Mouse (Mus musculus): ENCODE measurements at regions not wholly inside any gene's neighbourhood (a gene's known extent, or its start where the extent isn't known, plus 50 kb on each side); places are given as distances from the start of the nearest gene placed in this dataset.

DNA sequence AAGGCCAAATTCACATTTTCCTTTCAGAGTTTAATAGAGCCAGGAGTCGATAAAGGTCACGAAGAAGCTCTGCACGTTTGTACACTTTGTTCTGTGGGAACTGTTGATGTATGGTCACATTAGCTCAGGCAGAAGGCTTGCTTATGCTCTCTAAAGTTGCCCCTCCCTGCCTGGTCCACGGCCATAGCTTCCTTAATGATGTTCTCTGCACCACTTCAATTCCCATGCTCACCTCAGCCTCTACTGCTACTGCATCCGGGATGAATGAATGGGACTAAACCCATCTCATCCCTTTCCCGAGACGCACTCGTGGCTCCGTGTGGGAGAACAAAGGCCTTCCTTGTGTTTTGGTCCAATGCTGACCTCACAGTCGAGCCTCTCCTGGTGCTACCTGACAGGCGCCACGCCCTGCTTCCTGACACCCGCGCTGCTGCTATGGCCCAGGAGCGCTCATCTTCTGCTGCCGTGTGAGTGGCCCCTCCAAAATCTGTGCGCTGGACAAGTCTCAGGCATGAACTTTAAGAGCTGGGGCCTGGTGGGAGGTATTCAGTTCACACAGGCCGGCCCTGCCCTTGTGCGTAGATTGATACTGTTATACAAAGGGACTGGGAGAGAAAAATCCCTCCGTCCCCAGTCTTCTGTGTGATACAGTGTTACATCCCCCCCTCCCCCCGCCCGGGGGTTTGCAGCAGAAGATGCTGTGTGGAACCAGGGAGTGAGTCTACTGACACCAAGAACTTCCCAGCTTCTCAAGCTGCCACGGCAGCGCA is 386.3 kb upstream of the Trpc7 start:
- no peak for DNase-seq

DNA sequence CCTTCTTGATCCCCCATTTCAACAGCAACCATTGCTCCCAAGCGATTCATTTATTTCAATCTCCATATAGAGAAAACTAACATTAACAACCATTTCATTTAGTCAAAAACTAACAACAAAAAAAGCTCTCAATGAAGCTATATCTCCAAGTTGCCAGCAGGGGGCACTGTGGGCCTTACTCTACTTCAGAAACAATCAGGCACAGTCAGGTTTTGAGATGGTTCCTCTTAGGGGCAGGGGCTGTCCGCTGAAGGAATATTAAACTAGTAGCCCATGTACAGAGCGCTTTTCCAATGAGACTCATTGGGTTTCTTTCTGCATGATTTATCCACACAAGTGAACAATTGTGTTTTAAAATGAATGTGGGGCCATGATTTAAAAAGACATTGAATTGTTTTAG is 385.7 kb upstream of the Trpc7 start:
- no peak for DNase-seq

DNA sequence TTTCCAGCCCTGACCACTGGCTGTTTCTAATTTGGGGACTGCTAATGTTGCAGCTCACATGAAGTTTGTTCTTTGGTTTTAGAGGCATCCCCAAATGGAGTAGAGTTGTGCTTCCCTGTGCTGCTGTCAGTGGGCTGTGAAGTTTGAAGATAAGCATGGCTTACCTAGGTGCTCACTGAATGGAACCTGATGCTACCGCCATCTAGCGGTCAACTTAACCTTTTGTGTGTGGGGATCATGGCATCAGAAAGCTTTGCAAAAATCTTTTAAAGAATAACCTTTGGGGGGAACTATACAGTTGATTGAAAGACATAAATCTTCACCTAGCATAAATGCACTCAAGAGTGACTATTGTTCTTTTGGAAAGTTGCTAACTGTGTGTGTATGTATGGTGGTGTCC is 382.8 kb upstream of the Trpc7 start:
- DNase-seq = no peak

DNA sequence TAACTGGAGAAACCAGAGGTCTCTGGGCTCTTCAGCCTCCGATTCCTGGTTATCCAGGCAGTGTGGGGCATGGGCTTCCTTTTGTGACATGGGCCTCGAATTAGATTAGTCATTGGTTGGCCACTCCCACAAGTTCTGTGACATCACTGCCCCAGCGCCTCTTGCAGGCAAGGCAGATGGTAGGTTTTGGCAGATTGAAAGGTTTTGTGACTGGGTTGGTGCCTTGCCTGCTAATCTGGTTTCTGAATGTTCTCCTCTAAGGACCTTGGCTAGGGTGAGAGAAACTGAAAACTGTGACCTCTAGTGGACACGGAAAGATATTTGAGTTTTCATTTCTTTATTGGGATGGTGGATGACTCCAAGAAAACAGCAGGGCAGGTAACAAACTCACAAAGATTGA is 381.3 kb upstream of the Trpc7 start:
- no peak for DNase-seq

DNA sequence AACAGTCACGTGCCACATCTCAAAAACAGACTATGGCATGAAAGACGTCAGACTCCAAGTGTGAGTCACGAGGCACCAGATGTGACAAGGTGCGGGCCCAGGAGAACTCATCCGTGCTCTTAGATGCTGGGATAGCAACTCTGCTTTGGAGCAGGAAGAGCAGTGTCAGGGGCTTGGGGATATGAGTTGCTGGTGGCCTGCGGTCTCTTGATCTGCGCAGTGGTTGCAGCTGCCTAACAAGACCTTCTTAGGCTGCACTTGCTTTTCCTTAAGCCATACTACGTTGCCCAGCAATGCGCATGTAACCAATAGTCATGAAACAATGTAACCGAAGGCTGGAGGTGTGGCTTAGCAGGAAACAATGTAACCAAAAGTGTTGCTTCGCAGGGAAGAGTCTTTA is 380.1 kb upstream of the Trpc7 start:
- DNase-seq = no peak

DNA sequence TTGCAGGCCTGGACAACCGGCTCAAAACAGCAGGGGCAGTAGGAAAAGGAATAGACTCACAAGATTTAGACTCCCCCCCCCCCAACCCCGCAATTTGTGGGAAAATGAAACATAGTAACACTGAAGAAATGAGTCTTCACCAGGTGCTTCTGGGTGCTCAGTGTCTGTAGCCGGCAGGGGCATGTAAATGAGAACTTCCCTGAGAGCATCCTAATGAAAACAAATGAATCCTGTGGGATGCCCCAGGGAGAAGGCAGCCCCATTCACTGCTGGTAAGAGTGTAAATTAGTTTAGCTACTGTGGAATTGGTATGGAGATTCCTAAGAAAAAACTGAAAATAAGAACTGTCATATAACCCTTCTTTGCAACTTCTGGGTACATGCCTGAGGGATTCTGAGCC is 377.8 kb upstream of the Trpc7 start:
- no peak for DNase-seq

DNA sequence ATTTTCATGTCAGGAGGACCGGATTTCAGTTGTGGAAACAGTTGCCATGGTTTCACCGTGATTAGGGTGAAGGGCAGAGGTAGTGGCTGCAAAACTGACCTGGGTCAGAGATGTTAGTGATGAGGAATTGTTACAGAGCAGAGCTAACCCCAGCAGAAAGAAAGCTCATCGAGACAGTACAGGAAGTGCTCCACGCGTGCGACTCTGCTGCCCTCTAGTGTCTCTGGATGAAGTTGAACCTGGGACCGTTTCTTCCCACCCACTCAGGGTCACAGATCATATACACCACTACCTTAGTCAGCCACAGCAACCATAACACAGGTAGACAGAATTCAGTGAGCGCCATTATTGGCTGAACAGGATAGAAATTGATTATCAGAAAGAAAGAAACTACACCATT is 373.8 kb upstream of the Trpc7 start:
- DNase-seq = no peak

DNA sequence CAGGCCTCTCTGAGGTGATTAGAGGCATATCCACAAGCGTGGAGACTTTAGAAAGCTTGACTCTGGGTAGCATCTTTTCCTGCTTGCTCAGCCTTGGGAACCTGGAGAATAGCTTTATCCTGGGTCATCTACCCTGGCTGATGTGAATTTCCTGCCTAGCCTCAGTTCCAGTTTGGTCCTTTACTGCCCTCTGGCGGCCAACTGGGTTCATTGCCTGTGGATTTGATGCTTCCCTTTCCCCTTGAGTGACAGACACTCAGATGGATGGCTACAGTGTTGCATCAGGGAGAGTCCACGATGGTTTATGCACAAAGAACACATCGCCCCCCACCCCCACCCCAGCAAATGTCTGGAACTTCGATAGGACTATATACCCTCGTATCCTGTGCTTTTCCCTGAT is 364.1 kb upstream of the Trpc7 start:
- DNase-seq = peak; percentile 64

DNA sequence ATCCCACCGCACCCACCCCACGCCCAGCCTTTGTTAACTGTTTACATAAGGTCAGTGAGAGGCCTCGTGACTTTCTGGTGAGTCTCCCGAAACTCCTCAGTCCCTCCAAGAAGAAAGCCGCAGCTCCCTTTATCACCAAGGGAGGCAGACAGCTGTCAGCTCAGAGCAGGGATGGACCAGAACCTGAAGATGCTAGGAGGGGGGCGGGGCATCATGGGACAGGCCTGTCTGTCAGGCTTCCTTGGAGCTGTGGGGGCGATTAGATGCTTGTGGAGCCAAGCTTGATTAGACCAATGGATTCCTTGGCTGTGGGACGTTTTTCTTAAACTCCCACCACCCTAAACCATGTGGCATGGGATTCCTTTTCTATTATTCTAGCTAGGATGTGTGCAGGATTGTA is 363.7 kb upstream of the Trpc7 start:
- DNase-seq = no peak

DNA sequence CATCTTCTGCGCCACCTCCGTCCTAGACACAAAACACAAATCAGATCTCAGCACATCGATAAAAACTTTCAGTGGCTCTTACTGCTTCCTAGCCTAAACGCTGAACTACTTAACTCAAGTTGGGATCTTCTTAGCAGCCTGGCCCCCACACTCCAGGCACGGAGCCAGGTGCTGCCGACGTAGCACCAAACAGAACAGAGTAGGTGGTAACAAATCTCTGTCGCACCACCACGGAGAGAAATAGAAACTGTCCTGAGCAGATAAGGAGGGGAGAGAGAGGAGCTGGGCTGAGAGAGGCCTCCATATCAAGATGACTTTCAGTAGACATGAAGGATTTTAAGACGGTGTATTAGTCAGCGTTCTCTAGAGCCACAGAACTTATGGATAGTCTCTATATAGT is 360.1 kb upstream of the Trpc7 start:
- peak; percentile 69 for DNase-seq

DNA sequence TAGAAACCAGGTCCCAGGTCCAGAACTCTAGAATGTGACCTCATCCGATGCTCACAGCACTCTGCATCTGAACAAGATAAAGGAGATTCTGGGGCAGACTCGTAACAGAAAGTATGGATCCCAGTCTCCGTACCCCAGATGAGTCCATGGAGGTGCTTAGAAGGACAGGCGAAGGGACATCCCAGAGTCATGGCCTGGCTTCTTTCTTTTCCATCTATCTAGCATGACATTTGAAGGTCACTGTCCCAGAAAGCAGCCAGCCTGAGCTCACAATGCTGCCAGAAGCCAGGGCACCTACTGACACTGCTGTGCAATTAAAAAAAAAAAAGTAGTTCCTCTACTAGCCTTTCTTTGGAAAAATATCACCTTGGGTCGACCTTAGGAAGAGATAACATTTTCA is 354.1 kb upstream of the Trpc7 start:
- no peak for DNase-seq

DNA sequence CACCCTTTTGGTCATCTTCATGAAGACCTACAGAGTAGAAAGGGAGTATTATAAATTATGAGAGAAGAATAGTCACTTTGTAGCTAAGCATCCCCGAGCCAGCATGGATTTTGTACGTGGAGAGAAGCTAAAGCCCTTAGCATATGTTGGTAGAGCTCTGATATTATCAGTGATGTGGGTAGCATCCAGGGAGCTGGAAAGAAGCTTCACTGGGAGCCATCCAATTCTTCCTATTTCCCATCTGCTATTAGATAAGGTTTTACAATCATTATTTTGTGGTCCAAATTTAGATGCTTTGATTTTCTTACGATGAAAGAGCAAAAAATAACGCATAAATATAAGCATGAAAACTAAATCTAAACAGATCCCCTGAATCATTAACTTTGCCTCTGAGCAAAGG is 353.6 kb upstream of the Trpc7 start:
- DNase-seq = no peak

DNA sequence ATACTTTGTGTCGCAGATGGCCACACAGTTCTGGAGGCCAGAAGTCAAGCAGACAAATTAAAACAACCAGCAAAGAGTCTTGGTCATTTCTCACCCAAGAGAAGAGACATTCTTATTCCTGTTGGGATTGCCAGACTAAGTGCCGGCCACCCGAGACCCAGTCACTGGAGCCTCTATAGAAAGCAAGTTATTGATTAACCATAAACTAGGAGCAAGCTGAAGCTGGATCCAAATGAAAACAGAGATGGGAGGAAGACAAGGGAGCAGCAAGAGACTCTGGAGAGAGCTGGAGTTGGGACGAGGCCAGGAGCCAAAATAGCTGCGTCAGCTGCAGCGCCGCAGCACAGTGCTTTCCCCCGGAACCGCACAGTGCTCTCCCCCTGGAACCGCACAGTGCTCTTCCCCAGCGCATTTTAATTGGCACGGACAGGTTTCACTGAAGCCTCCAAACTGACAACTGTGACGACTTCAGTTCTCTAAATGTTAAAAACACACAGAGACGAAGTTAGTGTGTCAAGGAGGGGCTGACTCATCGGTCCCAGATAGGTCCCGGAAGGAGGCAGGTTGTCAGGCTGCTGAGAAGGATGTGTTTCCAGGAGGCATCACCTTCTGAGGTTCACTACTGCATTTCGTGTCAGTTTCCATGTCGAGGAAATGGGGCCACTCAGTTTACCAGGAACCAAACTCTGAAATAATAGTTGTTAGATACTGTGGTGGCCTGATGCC is 350.6 kb upstream of the Trpc7 start:
- no peak for DNase-seq

DNA sequence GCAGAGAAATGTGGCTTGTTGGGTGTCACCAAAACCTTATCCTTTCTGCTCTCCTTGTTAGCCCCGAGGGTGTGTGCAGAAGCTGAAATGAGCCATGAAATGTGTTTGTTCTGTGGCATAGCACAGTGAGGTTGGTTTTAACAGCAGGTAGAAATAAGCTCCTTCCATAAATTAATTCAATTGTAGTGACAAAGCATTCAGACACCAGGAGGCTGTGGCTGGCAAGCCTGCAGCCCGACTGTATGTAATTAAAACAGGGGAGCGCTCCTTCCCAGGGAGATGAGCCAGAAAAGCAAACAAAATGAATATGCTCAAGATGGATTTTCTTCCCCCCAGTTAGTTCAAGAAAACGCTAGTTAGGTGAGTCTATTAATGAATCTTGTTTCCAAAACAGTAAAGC is 341.1 kb upstream of the Trpc7 start:
- peak; percentile 17 for DNase-seq

DNA sequence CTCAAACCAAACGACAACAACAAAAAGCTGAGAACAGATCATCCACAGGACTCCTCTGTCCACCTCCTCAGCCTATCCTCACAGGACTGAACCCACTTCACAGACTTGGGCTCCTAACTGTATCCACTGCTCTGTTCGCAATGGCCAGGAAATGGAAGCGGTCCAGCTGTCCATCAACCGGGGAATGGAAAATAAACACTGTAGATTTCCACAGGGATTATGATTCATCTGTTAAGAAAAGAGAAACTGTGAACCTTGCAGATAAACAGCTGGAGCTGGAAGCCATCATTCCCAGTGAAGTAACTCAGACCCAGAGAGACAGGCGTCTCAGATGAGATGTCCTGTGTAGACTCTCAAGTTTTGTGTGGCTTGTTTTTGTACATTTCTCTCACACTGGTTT is 340.4 kb upstream of the Trpc7 start:
- DNase-seq = no peak

DNA sequence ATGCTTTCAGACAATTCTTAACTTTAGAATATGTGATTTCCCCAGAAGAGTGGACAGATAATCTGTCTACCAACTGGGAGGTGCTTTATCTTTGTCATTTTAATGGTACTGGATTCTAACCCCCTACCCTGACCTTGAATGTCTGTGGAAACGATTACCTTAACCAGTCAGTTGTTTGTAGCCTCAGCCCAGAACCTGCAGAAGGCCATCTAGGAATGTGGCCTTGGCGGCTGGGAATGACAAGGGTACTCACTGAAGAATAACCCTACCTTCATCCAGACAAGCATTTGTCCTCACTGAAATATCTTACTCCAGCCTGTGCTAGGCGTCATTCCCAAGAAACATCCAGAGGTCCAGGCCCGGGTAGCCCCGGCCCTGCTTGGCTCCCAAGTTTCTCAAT is 337.1 kb upstream of the Trpc7 start:
- no peak for DNase-seq

DNA sequence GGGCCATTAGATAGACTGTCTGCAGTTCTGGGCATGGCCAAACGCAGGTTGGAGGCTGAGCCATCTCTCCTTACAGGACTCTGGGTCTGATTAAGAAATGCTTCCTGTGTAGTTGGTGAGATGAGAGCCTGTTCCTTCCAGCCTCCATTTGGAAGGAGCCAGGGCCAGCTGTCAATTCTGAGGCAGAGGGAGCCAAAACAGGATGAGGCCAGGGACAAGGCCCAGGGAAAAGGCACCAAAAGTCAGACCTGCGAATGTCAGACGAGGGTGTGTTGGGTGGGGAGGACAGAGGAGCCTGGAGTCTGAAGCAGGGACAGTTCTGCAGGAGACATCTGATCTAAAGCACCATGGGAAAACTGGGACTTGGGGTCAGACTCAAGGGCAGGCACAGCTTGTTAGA is 335.9 kb upstream of the Trpc7 start:
- DNase-seq = no peak

DNA sequence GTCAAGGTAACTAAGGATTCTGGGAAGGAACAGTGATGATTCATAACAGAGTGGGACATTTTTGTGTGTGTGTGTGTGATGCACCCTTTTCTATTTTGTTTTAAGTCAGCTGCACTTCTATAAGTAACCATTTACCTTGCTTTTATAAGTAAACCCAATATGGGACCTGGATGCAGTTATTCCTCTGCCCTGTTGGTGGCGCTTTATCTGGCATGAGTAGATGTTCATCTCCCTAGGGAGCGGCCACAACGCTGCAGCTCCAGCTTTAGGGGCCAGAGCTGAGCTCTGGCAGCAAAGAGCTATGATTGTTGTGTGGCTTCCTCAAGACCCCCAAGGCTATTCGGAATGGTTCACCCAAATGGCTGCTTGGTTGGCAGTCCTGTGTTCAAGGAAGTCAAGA is 334.5 kb upstream of the Trpc7 start:
- DNase-seq = no peak

DNA sequence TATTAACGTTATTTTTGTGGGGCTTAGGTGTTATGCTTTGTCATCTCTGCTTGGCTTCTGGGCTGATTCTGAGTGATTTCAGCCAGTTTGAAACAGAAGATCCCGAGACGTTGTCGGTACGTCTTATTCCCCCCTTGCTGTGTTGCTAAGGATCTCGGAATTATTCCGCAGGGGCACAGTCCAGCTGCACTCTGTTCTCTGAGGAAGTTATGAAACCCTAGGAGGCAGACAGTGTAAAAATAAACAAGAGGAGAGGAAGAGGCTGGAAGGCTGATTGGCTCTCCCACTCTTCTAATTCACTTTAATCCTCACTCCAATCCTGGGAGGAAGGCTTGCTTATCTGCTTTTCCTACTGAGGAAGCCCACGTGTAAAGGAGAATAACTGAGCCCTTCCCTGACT is 325.3 kb upstream of the Trpc7 start:
- no peak for DNase-seq

DNA sequence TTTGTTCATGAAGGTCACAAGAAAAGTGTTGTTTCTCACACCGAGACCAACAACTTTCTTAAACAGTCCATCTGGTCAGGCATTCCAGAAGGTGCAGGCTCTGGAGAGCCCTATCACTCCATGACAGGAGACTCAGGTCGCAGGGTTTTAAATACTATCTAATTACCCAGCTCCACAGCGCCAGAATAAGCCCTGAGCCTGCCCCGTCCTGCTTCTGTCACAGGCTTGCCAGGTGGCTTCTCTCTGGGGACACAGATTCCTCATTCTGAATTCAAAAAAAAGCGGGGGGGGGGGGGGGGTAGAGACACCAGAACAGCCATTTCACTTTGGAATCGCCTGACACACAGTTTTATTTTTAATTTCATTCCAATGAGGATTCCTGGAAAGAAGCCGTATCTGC is 320.4 kb upstream of the Trpc7 start:
- DNase-seq = no peak

DNA sequence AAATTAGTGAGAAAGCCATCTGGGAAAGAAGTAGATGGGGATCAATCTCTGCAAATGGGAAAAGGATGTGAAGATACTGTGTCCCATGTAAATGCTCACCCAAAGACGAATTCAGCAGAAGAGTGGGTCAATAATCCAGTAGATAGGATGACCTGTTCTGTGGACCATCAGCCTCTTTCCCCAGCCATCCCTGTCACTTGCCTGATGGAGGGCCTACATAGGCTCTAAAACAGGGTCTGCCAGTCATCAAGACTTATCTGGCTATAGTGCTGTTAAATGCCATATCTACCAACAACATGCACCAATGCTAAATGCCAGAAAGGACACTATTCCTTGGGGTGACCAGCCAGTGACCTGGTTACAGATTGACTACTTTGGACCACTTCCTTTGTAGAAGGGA is 316.5 kb upstream of the Trpc7 start:
- no peak for DNase-seq

DNA sequence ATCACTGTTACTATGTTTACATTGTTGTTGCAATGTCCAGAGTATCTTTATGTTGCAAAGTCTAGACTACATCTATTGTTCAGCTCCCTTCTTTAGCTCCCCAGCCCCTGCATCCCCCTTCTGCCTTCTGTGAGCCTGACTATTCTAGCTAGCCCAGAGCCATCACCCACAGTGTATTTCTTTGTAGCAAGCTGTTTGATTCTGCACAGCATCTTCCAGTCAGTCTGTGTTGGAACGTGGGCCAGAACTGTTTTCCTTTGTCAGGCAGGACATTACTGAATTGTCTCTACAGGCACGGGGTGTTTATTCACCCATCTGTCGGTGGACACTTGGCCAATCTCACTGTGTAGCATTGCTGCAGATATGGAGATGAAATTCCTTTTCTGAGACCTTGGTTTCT is 295.4 kb upstream of the Trpc7 start:
- no peak for DNase-seq

DNA sequence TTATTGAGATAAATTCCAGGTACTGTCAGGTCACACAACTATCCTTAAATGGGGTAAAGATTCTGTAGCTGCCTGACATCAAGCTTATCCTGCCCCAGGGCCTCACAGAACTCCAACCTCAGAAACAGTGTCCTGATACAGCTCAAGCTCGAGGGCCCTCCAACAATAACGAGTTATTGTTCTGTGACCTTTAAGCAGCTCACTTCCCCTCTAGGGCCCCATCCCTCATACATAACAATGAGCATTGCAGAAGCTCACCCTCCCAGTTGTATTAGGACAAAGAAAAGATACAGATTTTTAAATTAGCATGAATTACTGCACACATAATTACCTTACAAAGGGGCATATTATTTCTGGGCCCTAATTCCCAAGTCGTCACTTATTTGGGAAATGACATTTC is 293.5 kb upstream of the Trpc7 start:
- no peak for DNase-seq

DNA sequence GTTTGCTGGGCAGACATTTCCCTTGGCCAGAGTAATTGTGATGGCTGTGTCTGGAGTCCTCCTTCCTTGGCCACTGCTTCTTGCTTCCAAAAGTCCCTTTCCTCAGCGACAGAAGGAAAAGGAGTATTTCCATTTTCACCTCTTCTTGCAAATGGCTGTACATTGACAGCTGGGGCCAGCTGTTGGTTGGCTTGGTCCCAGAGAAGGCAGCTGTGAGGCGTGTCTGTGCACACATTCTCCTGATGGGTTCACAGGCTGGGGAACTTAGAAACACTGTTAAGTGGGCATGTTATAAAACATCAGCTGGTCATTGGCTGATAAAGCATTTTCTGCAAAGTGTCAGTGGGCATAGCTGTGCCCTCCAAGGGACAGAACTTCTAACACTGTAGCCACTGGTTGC is 290.4 kb upstream of the Trpc7 start:
- DNase-seq = no peak

DNA sequence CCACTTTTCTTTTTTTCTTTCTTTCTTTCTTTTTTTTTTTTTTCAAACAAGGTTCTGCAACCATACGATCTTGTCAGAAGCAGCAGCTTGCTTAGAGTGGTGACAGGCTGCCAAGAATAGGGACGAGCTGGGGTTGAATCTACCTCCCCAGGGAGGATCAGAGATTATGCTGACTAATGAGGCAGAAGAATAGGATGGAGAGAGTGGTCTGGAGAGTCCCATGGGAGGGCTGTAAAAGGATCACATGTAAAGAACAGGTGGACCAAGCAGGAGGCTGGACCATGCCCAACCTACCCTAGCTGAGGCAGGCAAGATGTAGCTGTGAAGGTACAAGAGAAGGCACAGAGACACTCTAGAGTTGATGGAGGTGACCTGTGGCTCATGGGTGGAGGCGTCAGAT is 274.4 kb upstream of the Trpc7 start:
- DNase-seq = no peak

Data from right cerebral cortex, postnatal 25 days (tissue).